Mouse (Mus musculus) stomach, embryonic 15.5 days (tissue): ENCODE measurements around the gene Inpp5b. TPM values are rescaled to one million over a fixed set of nuclear protein-coding genes. Genes with fewer than 3 reads are reported as not detected.

ENCODE experiments used
- ATAC-seq: fragments of 200-750 bp; cut with Nextera tagmentation; 2 replicates; pipeline ENCODE4 v1.8.0; 2017; ENCODE audit warnings: low read depth, moderate number of reproducible peaks, moderate TSS enrichment; ENCODE audit not compliant: insufficient read depth, low FRiP score
- H3K27ac ChIP-seq: fragments of 300-500 bp; sonication (generic); 2 replicates; pipeline ENCODE4 v1.5.1; 2015; ENCODE audit warnings: mild to moderate bottlenecking, inconsistent platforms
- H3K27me3 ChIP-seq: fragments of 300-500 bp; sonication (generic); replicated peaks from 2 replicates; pipeline ENCODE4 v1.6.1; 2015; ENCODE audit warnings: inconsistent platforms
- H3K36me3 ChIP-seq: fragments of 300-500 bp; sonication (generic); 2 replicates; pipeline ENCODE4 v1.6.1; 2015; ENCODE audit warnings: inconsistent platforms
- H3K4me1 ChIP-seq: fragments of 300-500 bp; sonication (generic); 2 replicates; pipeline ENCODE4 v1.6.1; 2015; ENCODE audit warnings: inconsistent platforms
- H3K4me2 ChIP-seq: fragments of 300-500 bp; sonication (generic); 2 replicates; pipeline ENCODE4 v1.6.1; 2015; ENCODE audit warnings: mild to moderate bottlenecking, inconsistent platforms
- H3K4me3 ChIP-seq: fragments of 300-500 bp; sonication (generic); replicated peaks from 2 replicates; pipeline ENCODE4 v1.5.1; 2015; ENCODE audit warnings: inconsistent platforms
- H3K9ac ChIP-seq: fragments of 300-500 bp; sonication (generic); 2 replicates; pipeline ENCODE4 v1.6.1; 2015; ENCODE audit warnings: inconsistent platforms
- H3K9me3 ChIP-seq: fragments of 300-500 bp; sonication (generic); 2 replicates; pipeline ENCODE4 v1.6.1; 2016; ENCODE audit warnings: inconsistent platforms
- WGBS: fragments of 180-500 bp; shearing (Covaris S2); methylation state at CpG from one replicate; pipeline ENCODE4 v1.1.7; 2015; 5-methylcytosine and 5-hydroxymethylcytosine counted together
- polyA plus RNA-seq: library from polyadenylated mRNA; unstranded; fragments of >200 nt; fragmentation: Nextera tagmentation; extraction: Ambion mirVana; gene quantifications from 2 replicates; pipeline ENCODE4 v1.2.1, GENCODE M21; 2015

The Inpp5b gene
- polyA plus RNA-seq, 1 experiment from 2014 or later: 31.6 TPM

GRCm38 (mm10) chr4:124714545-124715481 is 26.8 kb upstream of the Inpp5b start, which contains the start of gene Sf3a3:
Sf3a3 (plus strand) TSS chr4:124714776.
- WGBS: under 1% methylated on average over 57 of the region's 57 CpGs
- peak; percentile 91 for ATAC-seq

GRCm38 (mm10) chr4:124719101-124719500 is 22.5 kb upstream of the Inpp5b start:
- Histone ChIP-seq H3K27me3 (no peaks in the 10 kb centered on the region), H3K9me3 (no peaks in the 10 kb centered on the region), H3K4me3 (no peak overlapping the region), H3K4me2 (no peak overlapping the region), H3K27ac (no peak overlapping the region), H3K4me1 (peaks cover 10% of the 10 kb centered on the region), H3K9ac (no peak overlapping the region), H3K36me3 (peaks cover 51% of the 10 kb centered on the region)
- WGBS: 91% methylated on average over 4 of the region's 4 CpGs
- no peak for ATAC-seq

More at GRCm38 (mm10) chr4:124714545-124715481, 26.8 kb upstream of the Inpp5b start, which contains the start of gene Sf3a3:
- H3K27me3 ChIP-seq: no peaks in the 10 kb centered on the region
- peak within 1 kb of the TSS; percentile 78 for H3K4me2 ChIP-seq
- H3K4me1 ChIP-seq: peaks cover 17% of the 10 kb centered on the region
- peak within 1 kb of the TSS; percentile 94 for H3K9ac ChIP-seq
- H3K4me3 ChIP-seq: peak within 1 kb of the TSS; percentile 85
- H3K27ac ChIP-seq: peak within 1 kb of the TSS; percentile 63
- H3K9me3 ChIP-seq: no peaks in the 10 kb centered on the region
- peaks cover 24% of the 10 kb centered on the region for H3K36me3 ChIP-seq

GRCm38 (mm10) chr4:124726121-124726520 is 15.5 kb upstream of the Inpp5b start:
- WGBS: 94% methylated on average over 6 of the region's 6 CpGs
- ATAC-seq: no peak
- Histone ChIP-seq H3K9me3 (no peaks in the 10 kb centered on the region), H3K4me2 (no peak overlapping the region), H3K4me3 (no peak overlapping the region), H3K27me3 (no peaks in the 10 kb centered on the region), H3K9ac (no peak overlapping the region), H3K27ac (no peak overlapping the region), H3K36me3 (peaks cover 65% of the 10 kb centered on the region), H3K4me1 (no peaks in the 10 kb centered on the region)

DNA sequence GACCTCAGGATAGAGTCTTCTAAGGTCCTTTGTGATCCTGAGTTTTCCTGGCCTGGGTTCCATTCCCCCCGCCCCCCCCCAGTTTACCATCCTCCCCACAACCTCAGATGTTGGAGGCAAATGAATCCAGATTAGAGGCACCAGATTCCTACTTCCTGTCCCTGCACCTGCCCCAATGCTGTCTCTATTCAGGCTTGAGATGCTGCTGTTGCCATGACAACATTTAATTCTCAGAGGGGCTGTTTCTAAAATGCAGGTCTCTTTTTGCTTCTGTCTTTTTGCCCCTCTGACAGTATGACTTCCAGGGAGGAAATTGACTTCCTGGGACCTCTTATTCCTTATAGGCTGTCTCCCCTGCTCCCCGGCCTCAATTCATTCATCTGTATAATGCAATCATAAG is 4.7 kb upstream of the Inpp5b start:
- Histone ChIP-seq H3K27me3 (no peaks in the 10 kb centered on the region), H3K36me3 (peaks cover 15% of the 10 kb centered on the region), H3K4me1 (no peaks in the 10 kb centered on the region), H3K4me3 (no peak overlapping the region), H3K9ac (no peak overlapping the region), H3K27ac (no peak overlapping the region), H3K9me3 (no peaks in the 10 kb centered on the region), H3K4me2 (no peak overlapping the region)
- no peak for ATAC-seq
- WGBS: 57% methylated on average over 2 of the region's 2 CpGs

DNA sequence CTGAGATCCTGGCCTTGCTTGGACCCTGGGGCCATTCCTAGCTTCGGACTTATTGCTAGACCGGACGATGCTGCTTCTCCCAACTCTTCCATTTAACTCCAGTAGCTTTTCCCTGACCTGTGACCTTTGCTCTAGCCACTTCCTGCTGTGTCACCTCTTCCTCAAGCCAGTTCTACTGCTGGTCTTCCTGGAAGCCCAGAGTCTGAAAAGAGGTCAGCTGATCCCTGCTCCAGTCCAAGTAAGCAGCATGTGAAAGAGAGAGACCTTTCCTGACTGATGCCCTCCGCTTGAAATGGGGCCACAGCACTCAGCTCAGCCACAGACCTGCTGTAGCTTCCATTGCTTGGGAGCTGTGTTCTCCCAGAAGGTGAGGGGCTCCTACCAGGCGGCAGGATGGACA is 4.2 kb upstream of the Inpp5b start:
- no peaks in the 10 kb centered on the region for H3K27me3 ChIP-seq
- ATAC-seq: no peak
- H3K4me1 ChIP-seq: peaks cover 4% of the 10 kb centered on the region; the same call in 1 of the 2 replicates
- H3K4me2 ChIP-seq: no peak overlapping the region
- WGBS: 63% methylated on average over 5 of the region's 5 CpGs
- H3K9ac ChIP-seq: no peak overlapping the region
- H3K36me3 ChIP-seq: peaks cover 11% of the 10 kb centered on the region; the same call in 1 of the 2 replicates
- H3K9me3 ChIP-seq: no peaks in the 10 kb centered on the region
- no peak overlapping the region for H3K4me3 ChIP-seq
- no peak overlapping the region for H3K27ac ChIP-seq

- WGBS: 50% methylated on average over 4 of the region's 4 CpGs
- Histone ChIP-seq H3K9me3 (no peaks in the 10 kb centered on the region), H3K27ac (no peak overlapping the region), H3K4me1 (peaks cover 4% of the 10 kb centered on the region; the same call in 1 of the 2 replicates), H3K36me3 (0 out of 2 replicates have a peak, but pooled peaks cover 6% of the 10 kb centered on the region), H3K4me2 (no peak overlapping the region), H3K4me3 (no peak overlapping the region), H3K27me3 (no peaks in the 10 kb centered on the region), H3K9ac (no peak overlapping the region)
- no peak for ATAC-seq
Measured at GRCm38 (mm10) chr4:124738013-124738412, 3.6 kb upstream of the Inpp5b start.

DNA sequence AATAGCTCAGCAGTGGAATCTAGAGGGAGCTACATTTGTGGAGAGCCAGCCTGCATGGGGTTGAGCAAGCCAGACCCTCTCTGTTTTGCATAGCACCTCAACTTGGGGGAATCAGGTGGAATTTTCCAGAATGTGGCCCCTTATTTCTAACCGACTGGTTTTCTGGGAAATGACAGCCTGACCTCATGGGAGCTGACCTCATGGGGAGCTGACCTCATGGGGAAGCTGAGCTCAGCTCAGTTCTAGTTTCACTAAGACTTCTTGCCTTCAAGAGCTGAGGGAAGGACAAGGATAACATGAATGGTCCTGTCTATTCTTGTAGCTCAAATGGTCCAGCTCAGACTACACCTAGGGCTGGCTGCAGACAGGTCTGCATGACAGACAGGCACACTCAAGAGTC is 2.9 kb upstream of the Inpp5b start:
- WGBS: 56% methylated on average over 1 of the region's 1 CpGs
- H3K4me2 ChIP-seq: no peak overlapping the region
- H3K9ac ChIP-seq: no peak overlapping the region
- H3K27ac ChIP-seq: no peak overlapping the region
- no peaks in the 10 kb centered on the region for H3K27me3 ChIP-seq
- H3K9me3 ChIP-seq: no peaks in the 10 kb centered on the region
- H3K4me3 ChIP-seq: no peak overlapping the region
- H3K4me1 ChIP-seq: peaks cover 4% of the 10 kb centered on the region; the same call in 1 of the 2 replicates
- no peaks in the 10 kb centered on the region for H3K36me3 ChIP-seq
- ATAC-seq: no peak

DNA sequence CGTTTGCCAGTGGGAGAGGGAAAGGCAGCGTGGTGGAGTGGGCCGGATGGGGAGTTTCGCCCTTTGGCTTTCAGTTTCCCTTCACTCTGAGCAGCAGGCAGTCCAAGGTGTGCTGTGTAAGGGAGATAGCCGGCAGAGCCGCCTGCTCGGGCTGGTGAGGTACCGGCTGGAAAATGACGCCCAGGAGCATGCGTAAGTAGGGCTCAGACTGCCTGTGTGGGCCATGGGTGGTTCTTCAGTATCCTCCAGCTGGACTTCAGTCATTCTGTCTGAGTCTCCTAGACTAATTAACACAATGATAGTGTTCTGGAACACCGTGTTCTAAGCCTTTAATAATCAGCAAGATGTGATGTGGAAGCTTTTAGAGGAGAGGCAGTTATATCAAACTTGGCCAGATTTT is 1.2 kb downstream of the Inpp5b start:
- Histone ChIP-seq H3K36me3 (0 out of 2 replicates have a peak, but pooled peaks cover 5% of the 10 kb centered on the region), H3K4me2 (no peak overlapping the region), H3K4me1 (peaks cover 4% of the 10 kb centered on the region; the same call in 1 of the 2 replicates), H3K9ac (no peak overlapping the region), H3K27me3 (no peaks in the 10 kb centered on the region), H3K9me3 (no peaks in the 10 kb centered on the region), H3K27ac (no peak overlapping the region), H3K4me3 (no peak overlapping the region)
- no peak for ATAC-seq
- WGBS: 87% methylated on average over 11 of the region's 11 CpGs

DNA sequence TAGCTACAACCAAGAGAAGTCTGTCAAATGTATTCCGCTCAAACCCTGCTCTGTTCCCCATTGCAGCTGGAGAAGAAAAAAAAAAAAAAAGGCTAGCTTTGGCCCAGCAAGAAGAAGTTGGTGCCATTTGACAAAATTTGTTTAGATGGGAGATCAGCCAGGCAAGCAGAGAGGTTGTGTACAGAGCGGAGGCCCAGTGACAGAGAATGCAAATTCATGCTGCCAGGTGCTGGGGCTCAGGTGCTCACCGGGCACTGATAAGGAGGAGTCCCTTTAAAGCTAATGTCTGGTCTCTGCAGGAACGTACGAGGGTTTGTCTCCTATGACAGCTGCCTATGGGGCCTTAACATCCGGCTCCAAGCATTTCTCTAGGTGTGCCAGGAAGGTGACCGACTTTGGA is 4.9 kb downstream of the Inpp5b start:
- H3K9me3 ChIP-seq: no peaks in the 10 kb centered on the region
- ATAC-seq: no peak
- H3K36me3 ChIP-seq: 0 out of 2 replicates have a peak, but pooled peaks cover 7% of the 10 kb centered on the region

GRCm38 (mm10) chr4:124747851-124748250 is 6.2 kb downstream of the Inpp5b start:
- Histone ChIP-seq H3K4me2 (no peak overlapping the region), H3K9ac (no peak overlapping the region), H3K27ac (no peak overlapping the region), H3K4me3 (no peak overlapping the region), H3K27me3 (no peaks in the 10 kb centered on the region), H3K4me1 (peaks cover 9% of the 10 kb centered on the region), H3K36me3 (0 out of 2 replicates have a peak, but pooled peaks cover 7% of the 10 kb centered on the region), H3K9me3 (no peaks in the 10 kb centered on the region)
- no peak for ATAC-seq
- 57% methylated on average over 4 of the region's 4 CpGs for WGBS

More for the DNA sequence above, 4.9 kb downstream of the Inpp5b start:
- Histone ChIP-seq H3K27me3 (no peaks in the 10 kb centered on the region), H3K27ac (no peak overlapping the region), H3K4me2 (no peak overlapping the region), H3K4me3 (no peak overlapping the region), H3K4me1 (peaks cover 4% of the 10 kb centered on the region; the same call in 1 of the 2 replicates), H3K9ac (no peak overlapping the region)
- 73% methylated on average over 7 of the region's 7 CpGs for WGBS

DNA sequence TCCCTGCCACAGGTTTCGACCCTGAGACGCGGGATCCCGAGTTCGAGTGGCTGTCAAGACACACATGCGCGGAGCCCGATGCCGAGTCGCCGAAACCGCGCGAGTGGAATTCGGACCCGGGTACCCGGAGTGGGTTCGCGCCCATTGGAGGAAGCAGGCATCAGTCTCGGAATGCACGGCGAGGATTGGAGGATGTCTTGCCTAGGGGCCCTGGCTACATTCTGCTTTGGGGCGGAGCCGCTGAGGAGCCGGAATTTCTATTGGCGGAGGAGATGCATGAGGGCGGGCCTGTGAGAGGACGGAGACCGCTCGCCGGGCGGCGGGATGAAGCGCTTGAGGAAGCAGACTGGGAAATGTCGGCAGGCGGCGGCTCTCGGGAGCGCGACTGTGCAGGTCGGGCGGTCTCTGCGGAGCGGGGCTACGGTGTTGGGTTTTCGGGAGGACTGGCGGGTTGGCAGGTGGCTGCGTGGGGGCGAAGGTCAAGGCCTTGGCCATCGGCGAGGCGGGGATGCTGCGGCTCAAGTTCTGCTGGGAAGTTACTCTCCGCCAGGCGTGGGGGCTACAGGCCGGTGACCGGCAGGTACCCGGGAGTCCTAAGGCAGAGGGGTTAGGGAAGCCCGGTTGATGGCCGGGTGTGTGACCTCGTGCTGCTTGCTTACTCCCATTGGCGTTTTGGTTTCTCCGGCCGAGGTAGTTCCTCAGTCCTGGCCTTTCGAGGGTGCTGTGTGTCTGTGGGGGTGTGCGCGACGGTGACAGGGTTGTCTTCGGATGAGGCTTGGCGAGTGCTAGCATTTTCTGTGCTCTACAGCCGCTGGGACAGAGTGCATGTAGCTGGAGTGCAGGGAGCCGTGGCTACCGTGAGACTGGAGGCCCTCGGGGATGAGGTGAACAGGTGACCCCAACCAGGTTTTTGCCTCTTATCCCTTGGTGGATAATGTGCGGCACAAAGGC is 9.9 kb downstream of the Inpp5b start:
- Histone ChIP-seq H3K4me2 (peak overlapping the region; percentile 94), H3K27me3 (no peaks in the 10 kb centered on the region), H3K4me3 (peak overlapping the region; percentile 83), H3K27ac (peak overlapping the region; percentile 31; the same call in 1 of the 2 replicates), H3K4me1 (peaks cover 9% of the 10 kb centered on the region), H3K9me3 (no peaks in the 10 kb centered on the region), H3K36me3 (0 out of 2 replicates have a peak, but pooled peaks cover 7% of the 10 kb centered on the region), H3K9ac (peak overlapping the region; percentile 68)
- WGBS: under 1% methylated on average over 74 of the region's 75 CpGs
- ATAC-seq: peak; percentile 99
